In the genomic region with DNA sequence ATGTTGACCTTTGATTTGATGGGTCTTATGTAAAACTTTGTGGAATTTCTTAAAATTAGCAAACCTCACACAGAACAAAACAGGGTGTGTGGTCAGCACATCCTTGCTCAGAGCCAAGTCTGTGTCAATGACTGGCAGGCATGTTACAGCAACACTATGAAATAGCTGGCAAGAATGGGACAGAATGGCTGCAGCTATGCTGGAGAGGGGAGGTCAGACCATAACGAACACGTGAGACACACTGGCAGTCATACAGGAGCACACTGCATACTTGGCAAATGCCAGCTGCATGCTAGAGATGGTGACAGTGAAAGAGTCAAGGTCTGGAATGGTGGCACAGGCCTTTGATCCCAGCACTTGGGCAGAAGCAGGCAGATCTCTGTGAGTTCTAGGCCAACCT, we compare ENCODE assay signal across 19 mouse cellular contexts. TPM values are rescaled to one million over a fixed set of nuclear protein-coding genes. Genes with fewer than 3 reads are reported as not detected.
A peak's percentile ranks its signal among the peaks of the same experiment; 100 is the strongest.
DNase-seq lines count a peak whose midpoint lies in the region; ATAC-seq lines count a peak whose summit lies in the region.
"Had no signal": no experiment of that assay in that cellular context is flagged by ENCODE, and none has a peak within 500 bp of the region (broad histone marks: within the 10 kb centered on the region; RNA-seq: fewer than 3 reads in every experiment).

No protein-coding gene starts in this region.

- no peak for ATAC-seq in megakaryocyte, adult 5-6 weeks (ENCODE audit: poor library complexity, severe bottlenecking)
- ATAC-seq in hindbrain, embryonic 16.5 days = no peak
- ATAC-seq: forebrain, embryonic 13.5 days; forebrain, postnatal 0 days; inflammation-experienced regulatory T-cells, adult 6 months; intestine, postnatal 0 days had no signal

- peaks cover 54% of the 10 kb centered on the region for H3K36me3 ChIP-seq in megakaryocyte, embryonic 14.5 days (replicated peaks; ENCODE audit: low read length)
- H3K36me3 ChIP-seq in hindbrain, embryonic 16.5 days (ENCODE audit: control insufficient read depth, insufficient read depth, low read length) = peaks cover 10% of the 10 kb centered on the region; the same call in 1 of the 2 replicates

- WGBS in hindbrain, embryonic 16.5 days = 90% methylated on average over 2 of the region's 2 CpGs

- H3K4me3 ChIP-seq in megakaryocyte, embryonic 14.5 days (replicated peaks) = peak overlapping the region; percentile 3
- no peak overlapping the region for H3K4me3 ChIP-seq in hindbrain, embryonic 16.5 days (ENCODE audit: low read length)
- H3K4me3 ChIP-seq: embryonic facial prominence, embryonic 13.5 days; forebrain, embryonic 13.5 days; heart, embryonic 12.5 days; hindbrain, embryonic 15.5 days had no signal

- H3K27me3 ChIP-seq in megakaryocyte, embryonic 14.5 days (replicated peaks) = no peaks in the 10 kb centered on the region
- H3K27me3 ChIP-seq in hindbrain, embryonic 16.5 days (replicated peaks; ENCODE audit: control insufficient read depth, insufficient read depth, low read length) = no peaks in the 10 kb centered on the region
- H3K27me3 ChIP-seq: CH12.LX; embryonic facial prominence, embryonic 13.5 days; forebrain, embryonic 13.5 days; heart, embryonic 12.5 days; hindbrain, embryonic 15.5 days had no signal

- no peak overlapping the region for H3K27ac ChIP-seq in hindbrain, embryonic 16.5 days (ENCODE audit: low read depth, low read length)
- H3K27ac ChIP-seq: embryonic facial prominence, embryonic 13.5 days; forebrain, embryonic 13.5 days; hindbrain, embryonic 15.5 days had no signal

- H3K9ac ChIP-seq in hindbrain, embryonic 16.5 days (ENCODE audit: low read depth, low read length) = no peak overlapping the region
- H3K9ac ChIP-seq: embryonic facial prominence, embryonic 13.5 days; forebrain, embryonic 13.5 days; forebrain, postnatal 0 days; heart, embryonic 12.5 days; hindbrain, embryonic 15.5 days had no signal

- H3K4me1 ChIP-seq in megakaryocyte, embryonic 14.5 days = peaks cover 36% of the 10 kb centered on the region
- peaks cover 8% of the 10 kb centered on the region for H3K4me1 ChIP-seq in hindbrain, embryonic 16.5 days (ENCODE audit: control insufficient read depth, insufficient read depth, low read depth, low read length)

- no peak overlapping the region for H3K4me2 ChIP-seq in hindbrain, embryonic 16.5 days (ENCODE audit: low read length)
- H3K4me2 ChIP-seq: embryonic facial prominence, embryonic 13.5 days; forebrain, embryonic 13.5 days; heart, embryonic 12.5 days; hindbrain, embryonic 15.5 days had no signal

- no peaks in the 10 kb centered on the region for H3K9me3 ChIP-seq in megakaryocyte, embryonic 14.5 days
- H3K9me3 ChIP-seq in hindbrain, embryonic 16.5 days (ENCODE audit: control insufficient read depth, low read length) = no peaks in the 10 kb centered on the region
- H3K9me3 ChIP-seq: embryonic facial prominence, embryonic 13.5 days; forebrain, embryonic 13.5 days; heart, embryonic 12.5 days; hindbrain, embryonic 15.5 days had no signal

- DNase-seq in adrenal gland, postnatal 10 days = peak; percentile 54
- no peak for DNase-seq in adrenal gland, adult 18-20 months (ENCODE audit: low spot score in 2 of 2)
- DNase-seq in adrenal gland, postnatal 14 days = peak; percentile 69
- peak; percentile 73 for DNase-seq in gonadal fat pad, adult 2 months (ENCODE audit: low read depth)
- DNase-seq: cerebellum, adult 11 months; cerebellum, postnatal 36 days; forebrain, postnatal 0 days; gastrocnemius, postnatal 14 days; heart, postnatal 36 days had no signal

RNA-seq across cellular contexts. Expression of a gene that starts 2.9 kb away (rescaled TPM):
- 10 to 100 TPM; 33.1 to 36.8 TPM for total RNA-seq in adrenal gland, postnatal 10 days (2021)
- 10 to 100 TPM; 38.2 to 68.0 TPM for total RNA-seq in adrenal gland, adult 18-20 months (2021)
- 45.5 and 46.3 TPM in 2 replicates for polyA plus RNA-seq in megakaryocyte, embryonic 14.5 days (2012; ENCODE audit: insufficient read depth, low replicate concordance)
- total RNA-seq in megakaryocyte, adult 5-6 weeks (2015) = 12.0 and 16.8 TPM in 2 replicates
- total RNA-seq in megakaryocyte, adult 5-6 weeks (2017) = 7.5 and 15.2 TPM in 2 replicates
- 44.2 and 44.8 TPM in 2 replicates for total RNA-seq in adrenal gland, postnatal 14 days (2021)
- 51.5 and 55.4 TPM in 2 replicates for polyA plus RNA-seq in gonadal fat pad, adult 2 months (2012; rRNA removed)
- polyA plus RNA-seq in hindbrain, embryonic 16.5 days (2015; fragmentation: Nextera tagmentation; extraction: Ambion mirVana) = 21.8 and 23.9 TPM in 2 replicates

RNA-seq across cellular contexts. Expression of a gene that starts 7.3 kb away (rescaled TPM):
- total RNA-seq in adrenal gland, postnatal 10 days (2021) = 10 to 100 TPM in 1 of 2 experiments, 1 to 10 TPM in 1; 9.6 to 10.5 TPM
- 10 to 100 TPM; 14.5 to 17.9 TPM for total RNA-seq in adrenal gland, adult 18-20 months (2021)
- polyA plus RNA-seq in megakaryocyte, embryonic 14.5 days (2012; ENCODE audit: insufficient read depth, low replicate concordance) = 1.0 and 3.0 TPM in 2 replicates
- 1.6 and 2.7 TPM in 2 replicates for total RNA-seq in megakaryocyte, adult 5-6 weeks (2015)
- 1.6 and 4.7 TPM in 2 replicates for total RNA-seq in megakaryocyte, adult 5-6 weeks (2017)
- total RNA-seq in adrenal gland, postnatal 14 days (2021) = 8.6 and 9.6 TPM in 2 replicates
- polyA plus RNA-seq in gonadal fat pad, adult 2 months (2012; rRNA removed) = 8.4 and 10.3 TPM in 2 replicates
- 5.7 and 5.9 TPM in 2 replicates for polyA plus RNA-seq in hindbrain, embryonic 16.5 days (2015; fragmentation: Nextera tagmentation; extraction: Ambion mirVana)

RNA-seq across cellular contexts. Expression of a gene that starts 22.5 kb away (rescaled TPM):
- total RNA-seq in adrenal gland, postnatal 10 days (2021) = 10 to 100 TPM; 11.3 to 13.6 TPM
- total RNA-seq in adrenal gland, adult 18-20 months (2021) = 1 to 10 TPM; 6.8 to 7.7 TPM
- 2.0 and 2.4 TPM in 2 replicates for polyA plus RNA-seq in megakaryocyte, embryonic 14.5 days (2012; ENCODE audit: insufficient read depth, low replicate concordance)
- 2.8 and 4.3 TPM in 2 replicates for total RNA-seq in megakaryocyte, adult 5-6 weeks (2015)
- 2.5 and 2.6 TPM in 2 replicates for total RNA-seq in megakaryocyte, adult 5-6 weeks (2017)
- total RNA-seq in adrenal gland, postnatal 14 days (2021) = 8.7 and 11.9 TPM in 2 replicates
- polyA plus RNA-seq in gonadal fat pad, adult 2 months (2012; rRNA removed) = 20.4 and 22.4 TPM in 2 replicates
- polyA plus RNA-seq in hindbrain, embryonic 16.5 days (2015; fragmentation: Nextera tagmentation; extraction: Ambion mirVana) = 54.4 and 59.5 TPM in 2 replicates

RNA-seq across cellular contexts. Expression of a gene that starts 39.7 kb away (rescaled TPM):
- total RNA-seq in adrenal gland, postnatal 10 days (2021) = 10 to 100 TPM; 59.6 to 66.9 TPM
- 10 to 100 TPM; 65.7 to 67.2 TPM for total RNA-seq in adrenal gland, adult 18-20 months (2021)
- 467 and 2,125 TPM in 2 replicates for polyA plus RNA-seq in megakaryocyte, embryonic 14.5 days (2012; ENCODE audit: insufficient read depth, low replicate concordance)
- 110 and 125 TPM in 2 replicates for total RNA-seq in megakaryocyte, adult 5-6 weeks (2015)
- 51.9 and 68.6 TPM in 2 replicates for total RNA-seq in megakaryocyte, adult 5-6 weeks (2017)
- total RNA-seq in adrenal gland, postnatal 14 days (2021) = 88.3 and 90.9 TPM in 2 replicates
- polyA plus RNA-seq in gonadal fat pad, adult 2 months (2012; rRNA removed) = 141 and 161 TPM in 2 replicates
- polyA plus RNA-seq in hindbrain, embryonic 16.5 days (2015; fragmentation: Nextera tagmentation; extraction: Ambion mirVana) = 177 and 194 TPM in 2 replicates

RNA-seq across cellular contexts. Expression of a gene that starts 40.1 kb away (rescaled TPM):
- total RNA-seq in adrenal gland, postnatal 10 days (2021) = 10 to 100 TPM; 16.1 to 18.1 TPM
- total RNA-seq in adrenal gland, adult 18-20 months (2021) = 10 to 100 TPM; 23.7 to 24.0 TPM
- 1.0 and 2.3 TPM in 2 replicates for polyA plus RNA-seq in megakaryocyte, embryonic 14.5 days (2012; ENCODE audit: insufficient read depth, low replicate concordance)
- 4.0 and 8.5 TPM in 2 replicates for total RNA-seq in megakaryocyte, adult 5-6 weeks (2015)
- total RNA-seq in megakaryocyte, adult 5-6 weeks (2017) = 0.51 and 0.73 TPM in 2 replicates
- total RNA-seq in adrenal gland, postnatal 14 days (2021) = 22.9 and 23.0 TPM in 2 replicates
- 15.6 and 18.2 TPM in 2 replicates for polyA plus RNA-seq in gonadal fat pad, adult 2 months (2012; rRNA removed)
- 2.7 and 3.7 TPM in 2 replicates for polyA plus RNA-seq in hindbrain, embryonic 16.5 days (2015; fragmentation: Nextera tagmentation; extraction: Ambion mirVana)

Comparison
In these comparisons a context has a peak if more than half of its experiments do, and no peak if none do; other contexts are left out.
1. DNase-seq: peak in adrenal gland, postnatal 10 days (single experiment), adrenal gland, postnatal 14 days (single experiment) and gonadal fat pad, adult 2 months (single experiment); none in adrenal gland, adult 18-20 months (0 of 2).